Mouse (Mus musculus) lung, adult 18-20 months (tissue): ENCODE measurements around the gene Sestd1.
A peak's percentile ranks its signal among the peaks of the same experiment; 100 is the strongest.

Experiments
- DNase-seq, 2 experiments: peaks; one replicate each; pipeline ENCODE4 v3.0.0; 2022; ENCODE audit warnings: mixed read lengths in 2 of 2

Sestd1 gene

GRCm38 (mm10) chr2:77280512-77281409 lies at the start of gene Sestd1:
TSS of gene Sestd1 (minus strand) at chr2:77280592.
- peak; percentile 73 to 78 for DNase-seq

DNA sequence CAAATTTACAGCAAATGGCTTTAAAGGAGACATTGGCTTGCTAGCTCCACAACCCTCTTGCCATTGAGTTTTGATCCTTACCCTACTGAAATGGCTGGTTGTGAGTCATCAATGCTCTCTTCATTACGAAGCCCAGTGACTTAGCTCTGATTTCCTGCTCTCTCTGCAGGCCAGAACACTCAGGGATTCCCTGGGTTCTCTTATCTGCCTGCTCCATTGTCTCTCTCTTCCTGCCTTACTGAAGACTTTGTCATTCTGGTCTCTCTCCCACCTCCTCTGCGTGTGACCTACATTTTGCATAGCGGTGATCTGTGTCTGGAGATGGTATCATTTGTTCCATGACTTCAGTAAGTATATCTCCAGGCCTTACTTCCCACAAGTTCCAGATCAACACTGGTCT lies 46.9 kb upstream of the Sestd1 start:
- no peak for DNase-seq

DNA sequence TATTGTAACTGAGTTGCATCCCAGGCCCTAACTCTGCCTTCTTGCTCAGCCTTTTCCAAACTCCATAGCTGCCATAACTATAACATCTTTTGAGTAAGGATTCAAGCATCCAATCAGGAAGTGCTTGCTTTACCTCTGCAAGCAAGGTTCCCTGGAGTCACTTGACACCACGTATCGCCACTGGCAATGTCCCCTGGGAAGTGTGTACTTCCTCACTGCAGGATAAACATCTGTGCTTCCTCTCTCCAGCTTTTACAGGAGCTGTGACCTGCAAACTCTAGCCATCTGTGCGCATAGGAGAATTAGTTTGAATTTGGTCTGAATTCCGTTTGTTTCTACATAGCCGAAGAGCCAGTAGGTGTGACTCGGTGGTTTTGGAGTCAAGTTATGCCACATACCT lies 43.3 kb upstream of the Sestd1 start:
- no peak for DNase-seq

- no peak for DNase-seq
Measured at GRCm38 (mm10) chr2:77323156-77323555, 42.8 kb upstream of the Sestd1 start.

DNA sequence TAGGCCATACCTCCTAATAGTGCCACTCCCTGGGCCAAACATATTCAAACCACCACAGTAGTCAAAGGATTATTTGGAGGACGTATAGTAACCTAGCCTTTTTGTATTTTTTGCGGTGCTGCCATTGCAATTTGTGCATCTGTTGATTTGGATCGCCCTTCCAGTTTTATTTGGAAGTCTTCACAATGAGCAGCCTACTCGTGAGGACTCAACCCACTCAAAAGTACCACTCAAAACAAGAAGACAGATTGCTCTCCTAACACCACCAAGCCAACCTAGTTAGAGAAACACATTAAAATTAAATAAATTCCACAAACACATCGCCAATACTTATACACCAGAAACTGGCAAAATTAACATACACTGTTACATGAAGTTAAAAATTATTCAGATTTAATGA lies 38.8 kb upstream of the Sestd1 start:
- no peak for DNase-seq

DNA sequence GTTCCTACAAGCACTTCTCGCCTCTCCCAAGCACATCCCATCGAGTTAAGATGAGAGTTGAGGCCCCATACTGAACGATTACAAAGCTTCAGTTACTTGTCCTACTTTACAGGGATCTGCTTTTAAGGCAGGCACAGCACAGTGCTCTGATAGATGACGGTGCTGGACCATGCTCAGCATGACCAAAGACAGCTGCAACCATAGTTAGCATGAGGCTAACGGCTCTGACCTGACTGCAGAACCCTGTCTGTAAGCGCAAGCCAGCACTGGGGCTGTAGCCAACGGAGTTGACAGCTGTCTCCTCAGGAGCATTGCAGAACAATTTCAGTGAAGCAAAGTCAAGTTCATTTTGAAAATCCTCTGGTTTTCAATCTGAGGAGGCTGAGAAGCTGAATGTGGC lies 36.6 kb upstream of the Sestd1 start:
- DNase-seq, result peak; percentile 38 to 50

- no peak for DNase-seq
Measured at GRCm38 (mm10) chr2:77313846-77314245, 33.5 kb upstream of the Sestd1 start.

GRCm38 (mm10) chr2:77312616-77313015 lies 32.2 kb upstream of the Sestd1 start:
- no peak for DNase-seq

DNA sequence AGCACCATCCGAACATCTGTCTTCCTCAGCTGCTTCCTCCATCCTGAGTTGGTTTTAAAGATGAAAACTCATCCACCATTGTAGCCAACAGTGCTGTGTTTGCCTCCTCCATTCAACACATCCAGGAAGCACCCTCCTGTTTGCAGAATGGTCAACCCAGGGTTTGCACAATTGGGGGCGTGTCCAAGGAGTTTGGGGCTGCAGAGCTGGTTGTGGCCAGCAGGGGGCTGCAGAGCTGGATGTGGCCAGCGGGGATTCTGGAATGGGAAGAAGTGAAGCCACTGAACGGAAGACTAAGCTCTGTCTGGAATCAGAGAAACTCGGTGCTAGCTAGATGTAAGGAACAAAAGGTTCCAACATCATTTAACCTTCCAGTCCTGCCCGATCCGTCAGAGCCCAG lies 28.9 kb upstream of the Sestd1 start:
- peak; percentile 72 to 74 for DNase-seq

GRCm38 (mm10) chr2:77304494-77304893 lies 24.1 kb upstream of the Sestd1 start:
- no peak for DNase-seq

GRCm38 (mm10) chr2:77303716-77304115 lies 23.3 kb upstream of the Sestd1 start:
- no peak for DNase-seq

- DNase-seq, result peak in 1 of 2 experiments; percentile 37
Measured at GRCm38 (mm10) chr2:77302655-77303348, 22.4 kb upstream of the Sestd1 start.

GRCm38 (mm10) chr2:77301687-77302389 lies 21.4 kb upstream of the Sestd1 start:
- DNase-seq, result no peak

DNA sequence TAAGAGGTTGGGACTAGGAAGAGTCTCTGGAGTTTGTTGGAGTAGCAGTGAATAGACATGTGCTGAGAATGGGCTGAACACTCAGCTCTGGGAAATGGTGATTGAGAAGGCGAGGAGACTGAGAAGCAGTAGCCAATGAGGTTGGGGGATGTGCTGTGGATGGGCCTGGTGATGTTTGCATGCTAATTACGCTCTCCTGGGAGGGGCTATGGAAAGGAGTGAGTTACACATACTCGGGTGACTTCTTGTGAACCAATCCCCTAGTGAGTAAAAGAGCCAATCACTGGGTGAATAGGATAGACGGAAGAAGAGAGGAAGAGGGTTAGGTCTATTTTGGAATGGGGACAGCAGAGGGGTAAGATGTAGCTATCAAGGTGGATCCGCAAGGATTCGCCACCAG lies 9.3 kb upstream of the Sestd1 start:
- DNase-seq, result no peak

GRCm38 (mm10) chr2:77286755-77287154 lies 6.4 kb upstream of the Sestd1 start:
- DNase-seq, result no peak

GRCm38 (mm10) chr2:77284281-77284899 lies 4.0 kb upstream of the Sestd1 start:
- peak; percentile 39 to 53 for DNase-seq

DNA sequence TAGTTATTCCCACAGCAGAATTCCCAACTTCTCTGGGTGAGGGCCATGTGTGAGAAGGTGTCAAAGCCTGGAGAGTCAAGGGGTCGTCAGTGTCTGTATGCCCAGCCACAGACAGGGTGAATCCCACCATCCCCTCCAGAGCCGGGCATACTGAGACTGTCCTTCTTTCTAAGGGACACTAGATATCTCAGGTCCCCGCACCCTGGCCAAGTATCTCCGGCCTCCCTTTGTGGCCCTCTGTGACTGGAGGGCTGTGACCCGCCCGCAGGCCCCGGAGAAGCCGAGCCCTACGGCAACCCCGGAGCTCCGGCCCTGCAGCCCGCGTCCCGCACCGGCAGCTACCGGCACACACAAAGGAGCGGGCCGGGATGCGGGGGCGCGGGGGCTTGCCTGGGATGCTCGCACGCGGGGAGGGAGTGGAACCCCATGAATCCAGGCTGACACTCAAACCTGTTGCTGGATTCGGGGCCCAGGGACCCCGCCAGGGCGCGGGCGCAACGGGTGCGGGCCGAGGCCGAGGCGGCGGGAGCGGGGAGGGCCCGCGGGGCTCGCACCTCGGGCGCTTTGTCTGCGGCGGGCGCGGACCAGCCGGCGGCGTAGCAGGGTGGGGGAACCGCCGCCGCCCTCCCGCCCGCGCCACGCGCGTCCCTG lies 406 bp downstream of the Sestd1 start:
- DNase-seq, result no peak

DNA sequence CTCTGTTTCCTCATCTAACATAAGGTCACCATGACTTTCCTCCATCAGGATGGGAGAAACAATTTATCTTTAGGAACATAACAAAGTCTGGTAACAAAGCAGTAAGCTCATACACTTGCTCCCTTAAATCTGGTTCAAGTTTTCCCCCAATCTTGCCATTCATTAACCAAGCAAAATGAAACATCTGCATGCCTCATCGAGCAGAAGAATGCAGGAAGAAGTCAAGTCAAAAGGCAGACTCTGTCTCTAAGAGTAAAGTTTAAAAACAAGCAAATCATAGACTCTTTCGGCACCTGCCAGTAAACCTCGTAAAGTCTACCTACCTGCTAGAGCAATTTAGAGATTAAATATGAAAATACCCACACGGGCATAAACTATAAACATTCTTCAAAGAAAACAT lies 3.1 kb downstream of the Sestd1 start:
- DNase-seq, result no peak

DNA sequence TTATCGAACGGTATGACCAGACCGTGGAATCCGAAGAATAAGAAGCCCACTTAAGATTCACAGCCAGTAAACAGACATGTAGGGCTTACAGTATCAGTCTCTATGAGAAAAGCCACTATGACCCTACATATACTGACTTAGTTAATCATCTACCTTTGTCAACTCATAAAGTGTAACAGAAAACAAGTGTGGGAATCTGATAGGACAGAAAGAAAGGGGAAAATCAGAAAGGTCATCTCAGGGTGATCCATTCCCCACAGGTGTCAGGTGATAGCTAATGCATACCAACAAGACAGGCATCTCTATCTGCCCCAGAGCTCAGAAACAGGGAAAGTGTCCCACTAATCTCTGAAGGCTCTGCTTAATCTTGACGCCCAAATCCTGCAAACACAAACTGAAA lies 4.5 kb downstream of the Sestd1 start:
- no peak for DNase-seq

- no peak for DNase-seq
Measured at GRCm38 (mm10) chr2:77274976-77275641, 5.3 kb downstream of the Sestd1 start.

- no peak for DNase-seq
Measured at GRCm38 (mm10) chr2:77272953-77273352, 7.4 kb downstream of the Sestd1 start.

- no peak for DNase-seq
Measured at GRCm38 (mm10) chr2:77270781-77271180, 9.6 kb downstream of the Sestd1 start.
